Mouse (Mus musculus): ENCODE data around the gene Phf24. TPM values are rescaled to one million over a fixed set of nuclear protein-coding genes. Genes with fewer than 3 reads are reported as not detected.

The Phf24 gene
- total and polyA plus RNA-seq, 3 experiments = not detected

GRCm38 (mm10) chr4:42953435-42954094 lies 37.1 kb downstream of the Phf24 start:
- H3K36me3 ChIP-seq (replicated peaks in 1 of 2; ENCODE audit: control insufficient read depth in 1 of 2, insufficient read depth in 1 of 2, low read length in 1 of 2) = peaks cover 4 to 31% of the 10 kb centered on the region in 2 experiments
- no peak overlapping the region for H3K27ac ChIP-seq (ENCODE audit: insufficient read depth, low read depth)
- no peak overlapping the region for H3K4me3 ChIP-seq (replicated peaks in 1 of 3; ENCODE audit: low read depth in 2 of 3, low read length in 2 of 3, poor library complexity in 1 of 3)
- dilution Hi-C loops (cut with MboI; ENCODE audit: extremely low pct_ligation_motif_present, extremely low pct_unique_long_range_greater_than_20kb, low sequenced_read_pairs) (no loop called here), in situ Hi-C loops (cut with MboI; ENCODE audit: low pct_ligation_motif_present, low pct_unique_long_range_greater_than_20kb, low sequenced_read_pairs) (no loop called here)
- TF ChIP-seq JUND (conservative IDR thresholded peaks at IDR 0.05; ENCODE audit: low read depth, low read length) = no peak
- no peak for TF ChIP-seq RCOR1 (conservative IDR thresholded peaks at IDR 0.05; ENCODE audit: low read depth, low read length)
- no peak for DNase-seq (ENCODE audit: extremely low read depth)
- H3K9me3 ChIP-seq (replicated peaks; ENCODE audit: low read length) = no peaks in the 10 kb centered on the region
- H3K27me3 ChIP-seq (replicated peaks) = no peaks in the 10 kb centered on the region
- H3K4me2 ChIP-seq (ENCODE audit: insufficient read depth, low read depth, poor library complexity, severe bottlenecking) = no peak overlapping the region
- peaks cover 8 to 58% of the 10 kb centered on the region in 2 experiments for H3K4me1 ChIP-seq (ENCODE audit: control insufficient read depth in 1 of 2, insufficient read depth in 2 of 2)
- H3K9ac ChIP-seq (ENCODE audit: insufficient read depth, low read depth) = no peak overlapping the region
- no peaks in the 10 kb centered on the region for H3K79me2 ChIP-seq (replicated peaks; ENCODE audit: control insufficient read depth, extremely low read depth, insufficient read depth, poor library complexity, severe bottlenecking)

- H3K27ac ChIP-seq (ENCODE audit: insufficient read depth, low read depth) = no peak overlapping the region
- peaks cover 4 to 37% of the 10 kb centered on the region in 2 experiments for H3K36me3 ChIP-seq (replicated peaks in 1 of 2; ENCODE audit: control insufficient read depth in 1 of 2, insufficient read depth in 1 of 2, low read length in 1 of 2)
- H3K4me3 ChIP-seq (replicated peaks in 1 of 3; ENCODE audit: low read depth in 2 of 3, low read length in 2 of 3, poor library complexity in 1 of 3) = no peak overlapping the region
- TF ChIP-seq CTCF (conservative IDR thresholded peaks at IDR 0.05 in 1 of 2, IDR thresholded peaks at IDR 0.05 in 1 of 2; ENCODE audit: low read depth in 2 of 2, low read length in 2 of 2) = peak; percentile 71 to 83
- TF ChIP-seq TCF12 (IDR thresholded peaks at IDR 0.05; ENCODE audit: low read depth, low read length) = no peak
- TF ChIP-seq CHD1 (IDR thresholded peaks at IDR 0.05; ENCODE audit: low read depth, low read length) = no peak
- peak; percentile 34 for TF ChIP-seq RAD21 (IDR thresholded peaks at IDR 0.05; ENCODE audit: low read depth, low read length)
- TF ChIP-seq POLR2A (IDR thresholded peaks at IDR 0.05; ENCODE audit: low read depth, low read length) = no peak
- no peak for TF ChIP-seq ETS1 (conservative IDR thresholded peaks at IDR 0.05; ENCODE audit: low read depth, low read length)
- TF ChIP-seq SMC3 (IDR thresholded peaks at IDR 0.05; ENCODE audit: low read depth, low read length) = peak; percentile 63
- no peaks in the 10 kb centered on the region for H3K9me3 ChIP-seq (replicated peaks; ENCODE audit: low read length)
- H3K4me2 ChIP-seq (ENCODE audit: insufficient read depth, low read depth, poor library complexity, severe bottlenecking) = no peak overlapping the region
- no peak overlapping the region for H3K9ac ChIP-seq (ENCODE audit: insufficient read depth, low read depth)
- in situ Hi-C loops (cut with MboI; ENCODE audit: low pct_ligation_motif_present, low pct_unique_long_range_greater_than_20kb, low sequenced_read_pairs) (no loop called here), dilution Hi-C loops (cut with MboI; ENCODE audit: extremely low pct_ligation_motif_present, extremely low pct_unique_long_range_greater_than_20kb, low sequenced_read_pairs) (no loop called here)
- H3K27me3 ChIP-seq (replicated peaks) = no peaks in the 10 kb centered on the region
- DNase-seq (ENCODE audit: extremely low read depth) = no peak
- H3K4me1 ChIP-seq (ENCODE audit: control insufficient read depth in 1 of 2, insufficient read depth in 2 of 2) = peaks cover 8 to 53% of the 10 kb centered on the region in 2 experiments
- no peaks in the 10 kb centered on the region for H3K79me2 ChIP-seq (replicated peaks; ENCODE audit: control insufficient read depth, extremely low read depth, insufficient read depth, poor library complexity, severe bottlenecking)
These were observed 37.8 kb downstream of the Phf24 start for GRCm38 (mm10) chr4:42954297-42954696.

GRCm38 (mm10) chr4:42955200-42955599 lies 38.7 kb downstream of the Phf24 start:
- no peak for TF ChIP-seq POLR2A (IDR thresholded peaks at IDR 0.05; ENCODE audit: low read depth, low read length)
- TF ChIP-seq ZC3H11A (IDR thresholded peaks at IDR 0.05; ENCODE audit: low read depth, low read length) = no peak
- TF ChIP-seq UBTF (IDR thresholded peaks at IDR 0.05; ENCODE audit: low read depth, low read length) = no peak
- TF ChIP-seq HCFC1 (IDR thresholded peaks at IDR 0.05; ENCODE audit: low read depth, low read length) = no peak
- no peak for TF ChIP-seq BHLHE40 (IDR thresholded peaks at IDR 0.05; ENCODE audit: low read depth, low read length)
- Histone ChIP-seq H3K4me1 (ENCODE audit: control insufficient read depth in 1 of 2, insufficient read depth in 2 of 2) (peaks cover 8 to 52% of the 10 kb centered on the region in 2 experiments), H3K9ac (ENCODE audit: insufficient read depth, low read depth) (no peak overlapping the region), H3K27ac (ENCODE audit: insufficient read depth, low read depth) (no peak overlapping the region), H3K4me3 (replicated peaks in 1 of 3; ENCODE audit: low read depth in 2 of 3, low read length in 2 of 3, poor library complexity in 1 of 3) (no peak overlapping the region), H3K36me3 (replicated peaks in 1 of 2; ENCODE audit: control insufficient read depth in 1 of 2, insufficient read depth in 1 of 2, low read length in 1 of 2) (peaks cover 4 to 40% of the 10 kb centered on the region in 2 experiments), H3K79me2 (replicated peaks; ENCODE audit: control insufficient read depth, extremely low read depth, insufficient read depth, poor library complexity, severe bottlenecking) (no peaks in the 10 kb centered on the region), H3K4me2 (ENCODE audit: insufficient read depth, low read depth, poor library complexity, severe bottlenecking) (no peak overlapping the region), H3K9me3 (replicated peaks; ENCODE audit: low read length) (no peaks in the 10 kb centered on the region), H3K27me3 (replicated peaks) (no peaks in the 10 kb centered on the region)
- no peak for DNase-seq (ENCODE audit: extremely low read depth)
- dilution Hi-C loops (cut with MboI; ENCODE audit: extremely low pct_ligation_motif_present, extremely low pct_unique_long_range_greater_than_20kb, low sequenced_read_pairs) = no loop called here
- in situ Hi-C loops (cut with MboI; ENCODE audit: low pct_ligation_motif_present, low pct_unique_long_range_greater_than_20kb, low sequenced_read_pairs) = no loop called here

All from CH12.LX (cell line).